Mouse (Mus musculus): Measurements from ENCODE around the gene Gm14851.
"Not testable (repeated sequence)": the region's sequence is repeated elsewhere in the genome, so short reads cannot be mapped to it uniquely, and the experiment has no call there.

Gene Gm14851

GRCm38 (mm10) chr8:21095950-21096349 is at the start of gene Gm14851:
TSS of gene Gm14851 (minus strand) at chr8:21096050.
- not testable (repeated sequence) for DNase-seq (ENCODE audit: low spot score)

GRCm38 (mm10) chr8:21134342-21134741 is 38.5 kb upstream of the Gm14851 start, which contains the start of gene Defa30:
TSS of gene Defa30 (plus strand) at chr8:21134642.
- not testable (repeated sequence) for DNase-seq (ENCODE audit: low spot score)

- DNase-seq (ENCODE audit: low spot score), result no peak
These were observed 2.7 kb downstream of the Gm14851 start for GRCm38 (mm10) chr8:21093106-21093505.

- DNase-seq (ENCODE audit: low spot score), result not testable (repeated sequence)
These were observed 11.7 kb downstream of the Gm14851 start, which contains the start of gene Defa25 for GRCm38 (mm10) chr8:21084142-21084541. TSS of gene Defa25 (plus strand) at chr8:21084442.

- not testable (repeated sequence) for DNase-seq (ENCODE audit: low spot score)
These were observed 31.1 kb downstream of the Gm14851 start, which contains the start of gene Defa35 for GRCm38 (mm10) chr8:21064738-21065137. TSS of gene Defa35 (plus strand) at chr8:21065038.

GRCm38 (mm10) chr8:21054747-21055146 is 41.1 kb downstream of the Gm14851 start, which contains the start of gene Defa23:
TSS of gene Defa23 (plus strand) at chr8:21055047.
- not testable (repeated sequence) for DNase-seq (ENCODE audit: low spot score)
